Mouse (Mus musculus) left cerebral cortex, postnatal 14 days (tissue): Measurements from ENCODE around the gene Alpk1. TPM values are rescaled to one million over a fixed set of nuclear protein-coding genes. Genes with fewer than 3 reads are reported as not detected.
A peak's percentile ranks its signal among the peaks of the same experiment; 100 is the strongest.
"Not testable (repeated sequence)": the region's sequence is repeated elsewhere in the genome, so short reads cannot be mapped to it uniquely, and the experiment has no call there.

ENCODE experiments used
- DNase-seq, 2 experiments: peaks; one replicate each; pipeline ENCODE4 v3.0.0; 2021 to 2022; ENCODE audit warnings: low spot score in 2 of 2, mixed read lengths in 1 of 2
- intact Hi-C: fragments of 180-260 bp; cut with DNase I; formaldehyde crosslinking; loops from one replicate; pipeline ENCODE4 v1.15.1; 2025
- total RNA-seq, 2 experiments: library from RNA; stranded (reverse); gene quantifications; 2 replicates each; pipeline ENCODE4 v1.2.3; 2021

Gene Alpk1
- total RNA-seq, 2 experiments from 2014 or later, result 3.9 to 4.9 TPM

DNA sequence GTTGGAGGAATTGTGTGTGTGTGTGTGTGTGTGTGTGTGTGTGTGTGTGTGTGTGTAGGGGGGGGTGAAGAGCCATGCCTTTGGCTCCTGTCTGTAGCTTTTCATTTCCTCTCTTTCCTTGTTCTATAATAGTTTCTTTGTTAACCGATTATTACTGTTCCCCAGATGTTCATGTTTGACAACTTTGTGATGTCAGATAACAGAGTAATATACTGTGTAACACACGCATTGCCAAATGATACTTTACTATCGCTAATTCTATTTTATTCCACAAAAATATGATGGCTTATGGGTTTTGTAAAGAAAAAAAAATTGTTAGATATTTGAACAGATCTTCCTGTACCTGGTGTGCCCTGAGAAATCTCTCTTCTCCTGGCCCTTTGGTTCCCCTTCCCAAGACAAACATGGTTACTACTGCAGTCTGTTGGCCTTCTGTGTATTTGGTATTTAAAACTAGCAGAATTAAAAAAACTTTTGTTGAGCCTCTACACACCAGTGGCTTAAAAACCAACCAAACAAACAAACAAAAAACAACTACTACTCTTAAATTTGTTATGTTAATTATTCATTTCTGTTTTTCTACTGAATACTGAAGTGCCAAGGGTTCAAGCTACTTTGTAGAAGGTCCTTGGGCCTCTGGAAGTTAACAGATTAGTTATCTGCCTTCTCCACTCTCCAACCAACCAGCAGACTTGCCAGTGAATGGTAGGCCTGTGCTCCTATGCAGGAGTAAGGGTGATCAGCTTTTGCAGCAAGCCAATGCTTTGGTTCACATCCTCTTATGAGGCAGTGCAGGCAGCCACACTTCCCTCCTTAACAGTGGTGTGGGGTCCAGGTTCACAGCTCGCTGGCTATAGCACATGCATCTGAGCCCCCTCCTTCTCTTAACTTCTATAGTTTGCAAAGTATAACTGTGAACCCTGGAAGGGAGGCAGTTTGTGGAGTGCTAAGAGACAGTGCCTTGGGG is 11.6 kb upstream of the Alpk1 start:
- intact Hi-C loops, result loop anchor here (5.0 kb wide), 1 partner anchor 155 kb away; no protein-coding TSS in a partner anchor
- no peak for DNase-seq

DNA sequence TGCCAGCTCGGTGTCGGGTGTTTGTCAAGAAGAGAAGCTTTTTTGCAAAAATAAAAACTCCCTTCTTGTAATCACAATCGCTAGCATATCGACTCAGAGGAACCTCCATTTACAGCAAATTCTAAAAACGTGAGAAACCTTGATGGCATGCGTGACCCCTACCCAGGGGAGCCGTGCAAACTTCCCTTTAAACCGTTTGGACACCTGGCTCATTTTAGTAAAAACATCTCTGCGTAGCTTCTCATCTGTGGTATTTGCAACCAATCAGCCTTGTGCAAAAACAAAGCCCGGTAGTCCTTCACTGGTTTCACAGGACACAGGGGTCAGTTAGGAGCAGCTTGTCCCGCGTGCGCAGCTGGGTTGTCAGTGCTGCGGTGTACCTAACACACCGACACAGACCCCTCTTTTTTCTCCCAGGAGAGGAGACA is 10.7 kb upstream of the Alpk1 start:
- DNase-seq, result no peak
- intact Hi-C loops, result loop anchor here (5.0 kb wide), 1 partner anchor 156 kb away; no protein-coding TSS in a partner anchor

DNA sequence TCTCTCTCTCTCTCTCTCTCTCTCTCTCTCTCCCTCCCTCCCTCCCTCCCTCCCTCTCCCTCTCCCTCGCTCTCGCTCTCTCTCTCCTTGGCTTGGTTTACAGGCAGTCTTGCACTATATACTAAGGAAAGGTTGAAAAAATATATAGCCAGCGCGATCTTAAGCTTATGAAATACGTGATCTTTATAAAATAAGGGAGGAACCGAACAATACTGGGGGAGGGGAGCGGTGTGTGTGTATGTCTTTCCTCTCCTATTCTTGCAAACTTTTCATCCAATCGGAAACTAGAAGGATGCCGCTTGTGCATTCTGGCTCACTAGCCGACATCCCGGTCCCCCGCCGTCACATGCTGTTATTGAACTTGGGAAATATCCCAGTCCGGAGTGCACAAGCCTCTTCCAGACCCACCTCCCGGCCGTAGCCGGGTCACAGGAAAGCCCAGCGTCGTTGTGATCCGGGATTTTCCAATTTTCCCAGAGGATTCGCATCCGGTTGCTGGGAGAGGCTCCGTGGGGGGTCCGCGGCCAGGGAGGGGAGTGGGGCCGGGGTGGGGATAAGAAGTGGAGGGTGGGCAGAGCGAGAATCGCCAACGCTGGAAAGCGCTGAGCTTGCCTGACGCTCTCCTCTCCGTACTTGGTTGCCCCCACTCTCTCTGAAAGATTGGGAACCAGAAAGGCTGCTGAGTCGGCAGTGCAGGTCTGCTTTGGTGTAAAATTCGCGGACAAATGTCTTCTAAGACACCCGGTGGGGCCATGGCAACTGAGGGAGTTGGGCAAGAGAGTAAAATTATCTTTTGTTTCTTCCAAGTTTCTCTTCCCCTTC is 10.1 kb upstream of the Alpk1 start:
- intact Hi-C loops, result loop anchor here (5.0 kb wide), 1 partner anchor 157 kb away; no protein-coding TSS in a partner anchor
- peak; percentile 21 to 34 for DNase-seq

DNA sequence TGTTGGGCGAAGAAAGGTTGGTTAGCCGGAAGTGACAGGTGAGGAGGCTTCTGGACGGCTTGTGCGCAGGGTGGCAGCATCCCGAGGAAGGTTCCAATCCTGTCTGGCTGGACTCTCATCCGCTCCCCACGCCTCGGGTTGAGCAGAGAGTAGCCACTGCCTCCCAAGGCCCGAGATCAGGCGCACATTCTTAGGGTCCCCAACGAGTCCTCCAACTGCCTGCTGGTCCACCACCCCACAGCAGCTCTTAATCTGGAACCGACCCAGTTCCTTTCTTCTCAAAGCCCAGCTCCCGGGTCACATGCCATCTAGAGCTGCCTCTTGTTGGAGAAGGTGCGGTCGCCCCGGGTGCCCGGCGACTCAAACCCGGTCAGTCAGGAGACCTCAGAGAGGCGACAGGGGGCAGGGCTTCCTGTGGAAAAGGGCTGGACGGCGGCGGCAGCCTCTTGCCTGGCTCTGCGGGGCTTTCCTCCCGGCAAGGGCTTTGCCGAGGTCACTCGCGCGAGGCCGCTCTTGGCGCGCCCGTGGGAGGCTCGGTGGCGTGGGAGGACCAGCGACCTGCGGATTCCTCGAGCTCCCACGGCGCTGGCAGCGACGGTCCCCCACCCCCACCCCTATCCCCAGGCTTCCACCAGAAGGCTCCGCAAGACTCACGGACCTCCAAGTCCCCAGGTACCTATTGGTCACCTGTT is 9.3 kb upstream of the Alpk1 start, which contains the start of gene Tifa:
Tifa (plus strand) TSS at position 306 of the 692 bp plus-strand sequence.
- DNase-seq, result peak; percentile 26 to 44
- intact Hi-C loops, result loop anchor here (5.0 kb wide), 1 partner anchor 158 kb away; no protein-coding TSS in a partner anchor

DNA sequence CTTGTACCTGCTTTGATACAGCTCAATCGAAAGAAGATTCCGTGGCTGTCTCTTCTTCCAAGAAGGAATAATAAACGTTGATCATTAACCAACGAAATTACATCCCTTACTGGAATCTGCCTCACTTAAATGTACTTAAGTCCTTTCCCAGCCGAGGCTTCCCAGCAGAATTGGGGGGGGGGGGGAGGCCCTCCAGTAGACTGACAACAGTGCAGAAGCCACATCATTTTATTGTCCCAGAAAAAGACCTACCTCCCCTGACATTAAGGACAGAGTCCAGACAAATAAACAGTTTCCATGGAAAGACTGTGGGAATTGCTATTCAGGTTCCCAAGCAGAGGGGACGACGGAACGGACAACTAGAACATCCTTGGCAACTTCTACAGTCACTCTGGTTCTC is 8.6 kb upstream of the Alpk1 start:
- intact Hi-C loops, result no loop called here
- no peak for DNase-seq

DNA sequence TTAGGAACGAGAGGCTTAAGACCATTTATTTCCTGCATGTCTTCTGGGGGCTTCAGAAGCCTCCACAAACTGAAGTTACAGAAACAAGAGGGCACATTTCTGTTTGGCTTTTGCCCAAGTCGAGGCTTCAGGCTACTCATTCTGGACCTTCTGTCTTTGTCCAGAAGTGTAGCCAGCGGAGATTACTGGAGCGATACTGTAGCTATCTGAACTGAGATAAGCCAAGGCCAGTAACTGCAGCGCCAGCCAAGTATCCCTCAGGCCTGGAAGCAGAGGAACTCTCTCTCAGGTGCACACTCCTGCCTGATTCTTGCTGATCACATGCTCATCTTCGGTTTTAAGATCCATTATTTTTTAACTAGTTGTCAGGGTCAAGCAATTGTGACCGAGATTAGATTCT is 7.7 kb upstream of the Alpk1 start:
- no peak for DNase-seq
- intact Hi-C loops, result no loop called here

DNA sequence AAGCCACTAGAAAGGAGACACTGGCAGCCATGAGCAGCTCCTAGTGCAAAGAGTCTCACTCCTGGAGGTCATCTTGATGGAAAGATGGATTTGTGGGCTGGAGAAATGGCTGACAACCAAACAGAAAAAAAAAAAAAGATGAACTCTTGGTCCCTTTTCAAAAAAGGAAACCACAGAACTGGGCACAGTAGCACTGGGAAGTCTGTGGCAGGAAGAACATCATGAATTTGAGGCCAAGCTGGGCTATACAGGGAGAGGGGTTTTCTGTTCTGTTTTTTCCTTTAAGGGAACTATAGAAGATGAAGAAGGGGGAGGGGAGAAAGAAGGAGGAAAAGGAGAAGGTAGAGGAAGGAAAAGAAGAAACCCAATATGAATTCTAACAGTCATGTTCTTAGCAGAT is 6.7 kb upstream of the Alpk1 start:
- intact Hi-C loops, result no loop called here
- DNase-seq, result no peak

DNA sequence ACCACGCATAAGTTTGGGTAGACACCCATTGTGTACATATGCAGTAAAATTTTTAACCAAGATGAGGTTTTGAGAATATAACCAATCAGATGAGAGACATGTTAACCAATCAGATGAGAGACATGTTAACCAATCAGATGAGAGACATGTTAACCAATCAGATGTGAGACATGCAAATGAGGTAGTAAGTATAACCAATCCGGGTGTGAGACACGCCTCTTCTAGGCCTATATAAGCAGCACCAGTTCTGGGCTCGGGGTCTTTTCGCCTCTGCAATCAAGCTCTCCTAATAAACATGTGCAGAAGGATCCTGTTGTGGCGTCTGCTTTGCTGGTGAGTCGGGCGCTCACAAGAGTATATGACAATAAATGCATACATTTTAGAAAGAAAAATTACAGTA is 3.4 kb upstream of the Alpk1 start:
- DNase-seq, intact Hi-C loops: not testable (repeated sequence)

DNA sequence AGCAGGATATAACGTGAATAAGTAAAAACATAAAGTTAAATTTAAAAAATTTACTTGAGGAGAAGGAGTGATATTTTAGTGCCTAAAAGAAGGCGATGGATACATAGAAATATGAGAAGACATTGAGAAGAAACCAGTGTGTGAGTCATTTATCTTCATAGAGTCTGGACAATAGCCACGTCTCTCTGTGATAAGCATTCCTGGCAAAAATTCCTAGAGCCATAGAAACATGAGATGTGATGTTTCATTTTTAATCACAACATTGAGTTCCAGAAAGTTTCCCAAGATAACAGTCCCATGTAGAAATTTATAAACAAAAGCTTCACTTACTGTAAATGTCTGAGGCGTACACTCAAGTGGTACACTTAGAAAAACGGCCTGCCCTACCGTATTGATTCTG is 2.6 kb upstream of the Alpk1 start:
- DNase-seq, result no peak
- intact Hi-C loops, result no loop called here

DNA sequence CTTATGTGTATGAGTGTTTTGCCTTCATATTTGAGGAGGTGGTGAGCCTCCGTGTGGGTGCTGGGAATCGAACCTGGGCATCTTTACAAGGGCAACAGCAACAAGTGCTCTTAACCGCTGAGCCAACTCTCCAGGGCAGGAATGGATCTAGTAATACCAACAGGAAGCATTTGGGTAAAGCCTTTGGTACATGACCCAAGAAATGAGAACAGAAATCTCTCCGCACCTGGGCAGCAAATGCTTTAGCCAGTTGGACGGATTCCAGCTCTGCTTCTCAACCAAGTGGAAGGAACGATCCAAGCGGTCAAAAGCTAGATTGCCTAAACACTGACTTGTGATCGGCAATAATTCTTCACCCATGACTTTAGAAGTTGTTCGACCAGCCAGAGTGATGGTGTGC is 594 bp upstream of the Alpk1 start:
- intact Hi-C loops, result no loop called here
- DNase-seq, result no peak

DNA sequence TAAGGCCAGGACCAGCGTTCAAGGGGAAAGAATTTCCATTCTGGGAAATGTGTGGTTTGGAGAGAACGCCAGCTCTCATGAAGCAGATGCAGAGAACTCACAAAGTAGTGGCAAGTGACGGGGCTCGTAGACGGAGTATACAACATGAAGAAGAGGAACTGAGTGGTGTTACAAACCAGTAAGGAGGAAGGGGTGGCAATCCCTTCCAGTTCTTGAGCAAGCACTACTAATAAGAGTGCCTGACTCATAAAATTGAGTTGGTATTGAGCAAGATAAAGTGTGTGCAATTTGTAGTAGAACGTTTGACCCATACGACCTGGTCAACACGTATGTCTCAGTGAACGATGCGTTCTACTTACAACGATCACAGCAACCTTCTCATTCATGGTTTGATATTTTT is 11.2 kb downstream of the Alpk1 start:
- intact Hi-C loops, result no loop called here
- DNase-seq, result no peak

DNA sequence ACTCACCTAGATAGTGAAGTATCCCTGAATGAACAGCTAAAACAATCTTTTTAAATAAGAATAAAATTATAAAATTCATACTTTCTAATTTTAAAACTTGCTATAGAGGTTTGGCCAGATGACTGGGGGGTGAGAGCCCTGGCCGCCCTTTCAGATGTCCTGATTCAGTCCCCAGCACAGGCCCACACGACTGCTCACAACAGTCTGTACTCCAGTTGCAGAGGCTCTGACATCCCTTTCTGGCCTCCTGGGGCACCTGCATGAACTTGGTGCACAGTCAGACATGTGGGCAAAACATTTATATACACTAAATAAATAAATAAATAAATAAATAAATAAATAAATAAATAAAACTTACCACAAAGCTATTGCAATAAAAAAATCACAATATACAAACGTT is 14.4 kb downstream of the Alpk1 start:
- intact Hi-C loops, result no loop called here
- no peak for DNase-seq

DNA sequence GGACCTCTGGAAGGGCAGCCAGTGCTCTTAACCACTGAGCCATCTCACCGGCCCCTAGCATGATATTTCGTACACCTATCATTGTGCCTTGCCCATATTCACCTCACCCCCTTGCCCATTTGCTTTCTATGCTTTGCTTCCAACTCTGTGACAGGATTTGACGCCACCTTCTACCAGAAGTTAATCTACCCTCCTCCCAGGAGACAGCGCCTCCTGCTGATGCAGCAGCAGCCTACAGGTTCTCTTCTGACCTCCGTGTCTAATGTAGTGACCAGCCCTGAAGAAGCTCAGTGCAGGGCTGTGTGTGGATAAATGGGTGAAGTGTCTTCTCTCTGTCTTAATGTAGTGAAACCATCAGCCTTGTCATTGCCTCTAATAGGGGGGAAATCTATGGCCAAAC is 15.8 kb downstream of the Alpk1 start:
- intact Hi-C loops, result no loop called here
- DNase-seq, result no peak

DNA sequence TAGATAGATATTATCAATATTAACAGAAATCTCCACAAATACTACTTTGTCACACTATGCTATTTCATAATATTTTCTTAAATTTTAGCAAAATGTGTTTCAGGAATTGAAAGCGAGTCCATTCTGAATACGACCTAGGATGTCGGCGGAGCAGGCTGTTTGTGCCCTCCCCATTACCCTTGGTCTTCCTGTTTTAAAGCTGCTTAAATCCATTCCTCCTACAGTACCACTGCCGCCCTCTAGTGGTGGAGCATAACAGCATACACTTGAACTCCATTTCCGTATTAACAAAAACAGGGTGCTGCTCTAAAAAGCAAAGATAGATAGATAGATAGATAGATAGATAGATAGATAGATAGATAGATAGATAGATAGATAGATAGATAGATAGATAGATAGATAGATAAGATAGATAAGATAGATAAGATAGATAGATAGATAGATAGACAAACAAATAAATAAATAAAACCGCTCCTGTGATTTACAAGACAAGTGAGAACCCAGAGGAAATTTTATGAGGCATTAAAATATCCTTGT is 17.2 kb downstream of the Alpk1 start:
- peak; percentile 59 to 70 for DNase-seq
- intact Hi-C loops, result loop anchor here (2.0 kb wide), 1 partner anchor 190 kb away; no protein-coding TSS in a partner anchor

DNA sequence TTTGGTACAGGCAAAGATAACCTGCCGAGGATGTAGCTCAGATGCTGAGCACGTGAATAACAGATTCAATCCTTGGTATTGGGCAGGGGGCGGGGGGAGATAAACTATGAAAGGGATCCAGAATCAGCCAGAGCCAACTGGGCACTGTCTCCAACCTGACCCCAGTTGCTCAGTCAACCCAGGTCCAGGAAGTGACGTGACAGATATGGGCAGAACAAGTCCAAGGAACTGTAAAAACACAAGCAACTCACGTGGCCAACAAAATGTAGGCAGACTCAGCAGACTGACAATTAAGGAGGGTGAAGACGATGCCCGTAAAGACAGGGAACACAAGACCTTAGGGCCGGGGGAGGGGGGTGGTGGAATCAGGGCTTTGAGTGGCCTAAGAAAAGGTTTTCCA is 17.9 kb downstream of the Alpk1 start:
- intact Hi-C loops, result loop anchor here (2.0 kb wide), 1 partner anchor 190 kb away; no protein-coding TSS in a partner anchor
- DNase-seq, result no peak

DNA sequence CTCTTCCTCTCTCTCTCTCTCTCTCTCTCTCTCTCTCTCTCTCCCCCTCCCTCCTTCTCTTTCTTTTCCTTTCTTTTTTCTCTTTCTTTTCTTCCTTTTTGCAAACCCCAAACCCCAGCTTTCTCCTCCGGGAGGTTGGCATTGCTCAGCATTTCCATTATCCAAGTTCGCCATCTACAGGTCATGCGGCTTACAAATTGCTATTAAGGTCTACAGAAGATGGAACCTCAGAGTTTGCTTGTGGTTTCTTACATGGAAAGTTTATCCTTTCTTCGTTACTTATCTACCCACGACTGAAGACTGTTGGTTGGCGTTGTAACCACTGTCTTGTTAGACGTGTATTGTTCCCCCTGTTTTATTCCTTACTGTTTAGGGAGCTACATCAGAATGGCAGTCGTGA is 21.1 kb downstream of the Alpk1 start:
- intact Hi-C loops, result loop anchor here (2.0 kb wide), 2 partner anchors 134 to 186 kb away; no protein-coding TSS in a partner anchor
- DNase-seq, result peak; percentile 53 to 72

DNA sequence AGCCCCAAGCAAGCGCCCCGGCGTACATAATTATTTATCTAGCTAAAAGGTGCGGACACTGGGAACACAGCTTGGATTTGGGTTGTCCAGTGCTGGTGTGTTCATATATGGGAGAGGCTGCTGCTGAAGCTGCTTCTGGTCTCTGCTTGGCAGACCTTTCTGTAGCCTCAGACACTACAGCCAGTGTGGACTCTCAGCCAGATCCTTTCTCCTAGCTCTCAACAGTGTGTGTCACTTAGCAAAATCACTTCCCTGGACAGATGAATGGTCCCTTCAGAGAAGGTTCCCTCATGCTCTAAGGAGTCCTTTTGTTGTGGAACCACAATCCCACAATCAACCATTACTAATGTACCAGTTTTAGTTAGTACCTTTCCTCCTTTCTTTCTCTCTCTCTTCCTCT is 21.5 kb downstream of the Alpk1 start:
- no peak for DNase-seq
- intact Hi-C loops, result loop anchor here (2.0 kb wide), 2 partner anchors 134 to 186 kb away; no protein-coding TSS in a partner anchor

DNA sequence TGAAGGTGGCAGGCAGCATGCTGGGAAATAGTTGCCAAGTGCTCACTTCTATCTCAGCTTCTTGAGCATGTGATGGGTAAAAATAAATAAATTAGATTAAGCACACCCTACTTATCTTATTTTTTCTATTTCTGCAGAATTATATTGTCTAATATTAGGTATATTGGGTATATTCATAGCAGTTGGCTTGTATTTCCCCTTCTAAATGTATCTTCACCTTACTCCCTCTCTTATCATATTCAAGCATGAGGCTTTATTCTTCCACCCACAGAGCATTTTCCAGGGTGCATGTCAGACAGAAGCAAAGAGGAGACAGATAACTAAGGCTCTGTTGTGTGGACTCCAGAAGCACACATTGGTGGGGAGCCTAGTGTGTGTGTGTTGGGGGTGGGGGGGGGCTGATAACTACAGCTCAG is 22.4 kb downstream of the Alpk1 start:
- intact Hi-C loops, result loop anchor here (2.0 kb wide), 2 partner anchors 133 to 185 kb away; no protein-coding TSS in a partner anchor
- DNase-seq, result no peak

DNA sequence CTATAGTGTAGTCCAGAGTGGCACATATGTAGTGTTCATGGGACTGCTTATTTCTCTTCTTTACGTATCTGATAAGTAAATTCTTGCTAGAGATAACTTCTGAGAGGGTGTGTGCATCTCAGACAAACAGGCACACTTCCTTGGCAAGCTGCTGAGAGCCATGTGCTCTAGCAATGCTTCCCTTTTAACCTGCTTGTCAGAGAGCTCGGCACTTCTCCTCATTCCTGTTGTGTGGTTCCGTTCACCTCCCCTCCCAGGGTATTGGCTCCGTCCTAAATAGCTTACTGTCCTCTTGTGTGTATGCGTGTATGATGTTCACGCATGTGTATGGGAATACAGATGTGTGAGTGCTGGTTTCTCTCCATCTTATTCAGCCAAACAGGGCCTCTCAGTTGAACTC is 23.9 kb downstream of the Alpk1 start:
- no peak for DNase-seq
- intact Hi-C loops, result no loop called here
